Mouse (Mus musculus): ENCODE measurements at regions not wholly inside any gene's neighbourhood (a gene's known extent, or its start where the extent isn't known, plus 50 kb on each side); places are given as distances from the start of the nearest gene placed in this dataset.

- Histone ChIP-seq H3K9me3 (replicated peaks) (no peaks in the 10 kb centered on the region; the same call in 1 of the 2 replicates), H3K4me1 (replicated peaks) (peaks cover 32% of the 10 kb centered on the region), H3K27me3 (replicated peaks) (no peaks in the 10 kb centered on the region), H3K27ac (ENCODE audit: poor library complexity, severe bottlenecking) (peak overlapping the region; percentile 65), H3K4me2 (peak overlapping the region; percentile 78), H3K36me3 (no peaks in the 10 kb centered on the region), H3K9ac (peak overlapping the region; percentile 69), H3K4me3 (peak overlapping the region; percentile 35)
- WGBS: 12% methylated on average over 10 of the region's 10 CpGs
- peak; percentile 6; the same call in 1 of the 2 replicates for ATAC-seq (ENCODE audit: insufficient number of reproducible peaks, low FRiP score)
Observed at GRCm38 (mm10) chr5:118465991-118466750, 94.3 kb upstream of the Med13l start.

DNA sequence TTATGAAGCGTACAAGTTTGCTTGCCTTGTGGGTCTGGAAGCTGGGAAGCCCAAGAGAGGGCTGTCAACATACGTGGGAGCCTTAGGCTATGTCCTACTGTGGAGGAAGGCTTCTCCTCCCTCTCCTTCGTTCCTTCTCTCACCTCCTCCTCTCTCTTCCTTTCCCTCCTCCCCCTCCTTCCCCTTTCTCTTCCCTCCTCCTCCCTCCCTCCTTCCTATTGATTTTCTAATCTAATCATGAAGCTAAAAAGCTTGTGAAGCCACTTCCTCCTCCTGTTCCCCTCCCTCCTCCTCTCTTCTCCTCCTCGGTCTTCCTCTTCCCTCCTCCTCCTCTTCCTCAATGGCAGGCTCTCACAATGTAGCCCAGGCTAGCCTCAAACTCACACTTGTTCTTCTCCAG lies 91.7 kb upstream of the Med13l start:
- Histone ChIP-seq H3K4me2 (no peak overlapping the region), H3K9me3 (replicated peaks) (no peaks in the 10 kb centered on the region; the same call in 1 of the 2 replicates), H3K36me3 (no peaks in the 10 kb centered on the region), H3K27ac (ENCODE audit: poor library complexity, severe bottlenecking) (no peak overlapping the region), H3K4me3 (no peak overlapping the region), H3K27me3 (replicated peaks) (no peaks in the 10 kb centered on the region), H3K9ac (no peak overlapping the region), H3K4me1 (replicated peaks) (peaks cover 47% of the 10 kb centered on the region)
- ATAC-seq (ENCODE audit: insufficient number of reproducible peaks, low FRiP score): no peak
- 38% methylated on average over 4 of the region's 4 CpGs for WGBS

GRCm38 (mm10) chr5:118471569-118471968 lies 88.9 kb upstream of the Med13l start:
- no peaks in the 10 kb centered on the region; the same call in 1 of the 2 replicates for H3K9me3 ChIP-seq (replicated peaks)
- no peak for ATAC-seq (ENCODE audit: insufficient number of reproducible peaks, low FRiP score)
- H3K9ac ChIP-seq: no peak overlapping the region
- no peaks in the 10 kb centered on the region for H3K27me3 ChIP-seq (replicated peaks)
- H3K4me1 ChIP-seq (replicated peaks): peaks cover 31% of the 10 kb centered on the region
- H3K27ac ChIP-seq (ENCODE audit: poor library complexity, severe bottlenecking): no peak overlapping the region
- WGBS: 31% methylated on average over 5 of the region's 5 CpGs
- no peak overlapping the region for H3K4me3 ChIP-seq
- H3K4me2 ChIP-seq: no peak overlapping the region
- H3K36me3 ChIP-seq: no peaks in the 10 kb centered on the region

GRCm38 (mm10) chr5:118472291-118472690 lies 88.2 kb upstream of the Med13l start:
- no peaks in the 10 kb centered on the region; the same call in 1 of the 2 replicates for H3K9me3 ChIP-seq (replicated peaks)
- no peak for ATAC-seq (ENCODE audit: insufficient number of reproducible peaks, low FRiP score)
- WGBS: 78% methylated on average over 10 of the region's 10 CpGs
- peaks cover 37% of the 10 kb centered on the region for H3K4me1 ChIP-seq (replicated peaks)
- H3K27ac ChIP-seq (ENCODE audit: poor library complexity, severe bottlenecking): no peak overlapping the region
- H3K4me3 ChIP-seq: no peak overlapping the region
- H3K4me2 ChIP-seq: no peak overlapping the region
- H3K9ac ChIP-seq: no peak overlapping the region
- H3K27me3 ChIP-seq (replicated peaks): no peaks in the 10 kb centered on the region
- H3K36me3 ChIP-seq: no peaks in the 10 kb centered on the region

GRCm38 (mm10) chr5:118473128-118473730 lies 87.2 kb upstream of the Med13l start:
- ATAC-seq (ENCODE audit: insufficient number of reproducible peaks, low FRiP score): no peak
- Histone ChIP-seq H3K4me2 (no peak overlapping the region), H3K27ac (ENCODE audit: poor library complexity, severe bottlenecking) (peak overlapping the region; percentile 52), H3K36me3 (no peaks in the 10 kb centered on the region), H3K9ac (no peak overlapping the region), H3K4me3 (no peak overlapping the region), H3K9me3 (replicated peaks) (no peaks in the 10 kb centered on the region; the same call in 1 of the 2 replicates), H3K4me1 (replicated peaks) (peaks cover 47% of the 10 kb centered on the region), H3K27me3 (replicated peaks) (no peaks in the 10 kb centered on the region)
- WGBS: 33% methylated on average over 5 of the region's 5 CpGs

GRCm38 (mm10) chr5:118476597-118476996 lies 83.9 kb upstream of the Med13l start:
- Histone ChIP-seq H3K4me3 (no peak overlapping the region), H3K36me3 (no peaks in the 10 kb centered on the region), H3K4me2 (no peak overlapping the region), H3K27me3 (replicated peaks) (no peaks in the 10 kb centered on the region), H3K9me3 (replicated peaks) (no peaks in the 10 kb centered on the region), H3K9ac (0 out of 2 replicates have a peak overlapping the region, but pooled peaks have one; percentile 13), H3K4me1 (replicated peaks) (peaks cover 43% of the 10 kb centered on the region), H3K27ac (ENCODE audit: poor library complexity, severe bottlenecking) (no peak overlapping the region)
- 54% methylated on average over 5 of the region's 5 CpGs for WGBS
- ATAC-seq (ENCODE audit: insufficient number of reproducible peaks, low FRiP score): no peak

GRCm38 (mm10) chr5:118477131-118478119 lies 83.1 kb upstream of the Med13l start:
- peak overlapping the region; percentile 68; the same call in 1 of the 2 replicates for H3K9ac ChIP-seq
- peaks cover 38% of the 10 kb centered on the region for H3K4me1 ChIP-seq (replicated peaks)
- peak overlapping the region; percentile 43 for H3K4me3 ChIP-seq
- H3K27me3 ChIP-seq (replicated peaks): no peaks in the 10 kb centered on the region
- no peak for ATAC-seq (ENCODE audit: insufficient number of reproducible peaks, low FRiP score)
- 45% methylated on average over 19 of the region's 19 CpGs for WGBS
- H3K27ac ChIP-seq (ENCODE audit: poor library complexity, severe bottlenecking): peak overlapping the region; percentile 40
- H3K36me3 ChIP-seq: no peaks in the 10 kb centered on the region
- peak overlapping the region; percentile 75 for H3K4me2 ChIP-seq
- no peaks in the 10 kb centered on the region for H3K9me3 ChIP-seq (replicated peaks)

DNA sequence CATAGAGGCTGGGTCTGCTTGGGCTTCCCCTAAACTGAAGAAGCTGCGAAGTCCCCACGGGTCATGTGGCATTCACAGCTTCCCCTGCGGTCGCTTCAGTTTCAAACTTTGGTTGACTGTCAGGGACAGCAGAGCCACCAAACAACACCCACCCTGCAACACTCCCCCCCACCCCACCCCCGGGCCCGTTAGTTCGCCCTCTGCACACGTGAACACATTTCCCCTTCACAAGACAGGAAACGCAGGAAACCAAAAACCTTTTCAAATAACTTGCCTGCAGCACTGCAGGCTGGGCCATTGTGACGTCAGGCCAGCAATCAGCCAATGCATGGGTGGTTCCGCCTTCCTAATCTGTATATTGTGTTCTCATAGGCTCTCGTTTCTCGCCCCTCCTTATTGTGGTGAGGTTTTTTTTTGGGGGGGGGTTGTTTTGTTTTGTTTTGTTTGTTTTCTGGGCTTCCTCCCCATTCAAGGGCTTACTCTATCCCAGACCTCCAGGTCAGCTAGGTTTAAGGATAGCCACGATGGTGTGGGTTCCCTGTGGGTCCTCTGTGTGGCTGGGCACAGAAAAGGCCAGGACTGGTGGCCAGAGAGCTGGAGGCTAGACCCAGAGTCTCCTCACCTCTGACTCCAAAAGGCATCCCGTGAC lies 82.2 kb upstream of the Med13l start:
- no peaks in the 10 kb centered on the region for H3K9me3 ChIP-seq (replicated peaks)
- peak overlapping the region; percentile 75 for H3K4me2 ChIP-seq
- peaks cover 37% of the 10 kb centered on the region for H3K4me1 ChIP-seq (replicated peaks)
- H3K27ac ChIP-seq (ENCODE audit: poor library complexity, severe bottlenecking): peak overlapping the region; percentile 40
- peak overlapping the region; percentile 43 for H3K4me3 ChIP-seq
- peak; percentile 89 for ATAC-seq (ENCODE audit: insufficient number of reproducible peaks, low FRiP score)
- WGBS: 8% methylated on average over 15 of the region's 15 CpGs
- H3K9ac ChIP-seq: peak overlapping the region; percentile 68
- no peaks in the 10 kb centered on the region for H3K27me3 ChIP-seq (replicated peaks)
- H3K36me3 ChIP-seq: no peaks in the 10 kb centered on the region

GRCm38 (mm10) chr5:118480000-118480399 lies 80.5 kb upstream of the Med13l start:
- H3K4me3 ChIP-seq: no peak overlapping the region
- peak; percentile 29; the same call in 1 of the 2 replicates for ATAC-seq (ENCODE audit: insufficient number of reproducible peaks, low FRiP score)
- peaks cover 45% of the 10 kb centered on the region for H3K4me1 ChIP-seq (replicated peaks)
- H3K9me3 ChIP-seq (replicated peaks): no peaks in the 10 kb centered on the region
- H3K27ac ChIP-seq (ENCODE audit: poor library complexity, severe bottlenecking): no peak overlapping the region
- no peak overlapping the region for H3K9ac ChIP-seq
- 38% methylated on average over 5 of the region's 5 CpGs for WGBS
- H3K4me2 ChIP-seq: no peak overlapping the region
- H3K27me3 ChIP-seq (replicated peaks): no peaks in the 10 kb centered on the region
- no peaks in the 10 kb centered on the region for H3K36me3 ChIP-seq

GRCm38 (mm10) chr5:118480965-118481793 lies 79.3 kb upstream of the Med13l start:
- H3K4me1 ChIP-seq (replicated peaks): peaks cover 43% of the 10 kb centered on the region
- no peak overlapping the region for H3K27ac ChIP-seq (ENCODE audit: poor library complexity, severe bottlenecking)
- H3K9me3 ChIP-seq (replicated peaks): no peaks in the 10 kb centered on the region
- 66% methylated on average over 10 of the region's 10 CpGs for WGBS
- no peaks in the 10 kb centered on the region for H3K27me3 ChIP-seq (replicated peaks)
- H3K9ac ChIP-seq: no peak overlapping the region
- H3K36me3 ChIP-seq: no peaks in the 10 kb centered on the region
- no peak overlapping the region for H3K4me2 ChIP-seq
- ATAC-seq (ENCODE audit: insufficient number of reproducible peaks, low FRiP score): no peak
- H3K4me3 ChIP-seq: no peak overlapping the region

Data from heart, embryonic 12.5 days (tissue).